10 mouse cellular contexts compared by ENCODE assay signal in the genomic region with DNA sequence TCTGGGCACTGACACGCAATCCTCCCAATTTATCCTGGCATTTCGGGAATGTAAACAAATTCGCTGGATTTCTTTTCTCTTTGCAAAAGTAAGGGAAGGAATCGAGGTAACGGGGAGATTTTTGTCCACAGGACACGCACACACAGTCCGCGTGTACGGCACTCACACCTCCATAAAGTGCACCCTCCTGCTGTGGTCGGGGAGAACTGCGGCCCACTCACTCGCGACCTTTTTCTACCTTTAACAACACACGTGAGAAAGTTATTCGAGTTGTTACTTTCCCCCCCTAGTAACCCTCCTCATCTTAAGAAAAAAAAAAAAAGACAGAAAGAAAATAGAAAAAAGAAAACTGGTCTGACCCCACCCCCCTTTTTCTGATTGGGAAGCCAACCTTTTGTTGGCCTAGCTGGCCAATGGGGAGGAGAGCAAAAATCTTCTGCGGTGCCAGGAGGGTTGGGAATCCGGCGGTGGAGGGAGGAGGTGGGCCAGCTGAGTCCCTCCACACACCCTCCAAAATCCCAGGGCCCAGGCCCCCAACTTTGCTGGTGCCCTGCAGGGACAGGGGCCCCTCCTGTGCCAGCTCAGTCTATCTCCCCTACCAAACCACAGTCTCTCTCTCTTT. TPM values are rescaled to one million over a fixed set of nuclear protein-coding genes. Genes with fewer than 3 reads are reported as not detected.
A peak's percentile ranks its signal among the peaks of the same experiment; 100 is the strongest.
DNase-seq lines count a peak whose midpoint lies in the region; ATAC-seq and TF ChIP-seq lines count a peak whose summit lies in the region.
"Had no signal": no experiment of that assay in that cellular context is flagged by ENCODE, and none has a peak within 500 bp of the region (broad histone marks: within the 10 kb centered on the region; RNA-seq: fewer than 3 reads in every experiment).

No protein-coding gene starts in this region.

- peaks cover 73% of the 10 kb centered on the region for H3K27me3 ChIP-seq in lung, embryonic 14.5 days (ENCODE audit: insufficient read depth, low read length)
- peaks cover 60% of the 10 kb centered on the region for H3K27me3 ChIP-seq in embryonic facial prominence, embryonic 12.5 days
- peaks cover 40% of the 10 kb centered on the region for H3K27me3 ChIP-seq in intestine, embryonic 16.5 days (replicated peaks; ENCODE audit: control insufficient read depth, insufficient read depth, low read length)
- peaks cover 64% of the 10 kb centered on the region for H3K27me3 ChIP-seq in neural tube, embryonic 12.5 days (replicated peaks)

- intact Hi-C loops in heart, postnatal 25 days (cut with DNase I) = no loop called here
- intact Hi-C loops in gastrocnemius, postnatal 14 days (cut with DNase I; ENCODE audit: low total_unique reads) = loop anchor here (10.0 kb wide), 1 partner anchor 47 kb away; a partner anchor contains a TSS

- peaks cover 9% of the 10 kb centered on the region; the same call in 1 of the 2 replicates for H3K36me3 ChIP-seq in lung, embryonic 14.5 days (ENCODE audit: insufficient read depth)
- H3K36me3 ChIP-seq in embryonic facial prominence, embryonic 12.5 days = peaks cover 8% of the 10 kb centered on the region
- H3K36me3 ChIP-seq in intestine, embryonic 16.5 days (ENCODE audit: control insufficient read depth, insufficient read depth, low read length) = peaks cover 6% of the 10 kb centered on the region
- peaks cover 11% of the 10 kb centered on the region; the same call in 1 of the 2 replicates for H3K36me3 ChIP-seq in neural tube, embryonic 12.5 days

- H3K4me2 ChIP-seq in lung, embryonic 14.5 days = peak overlapping the region; percentile 94
- peak overlapping the region; percentile 91 for H3K4me2 ChIP-seq in embryonic facial prominence, embryonic 12.5 days (replicated peaks)
- H3K4me2 ChIP-seq in intestine, embryonic 16.5 days (ENCODE audit: low read depth, low read length) = peak overlapping the region; percentile 97
- peak overlapping the region; percentile 83 for H3K4me2 ChIP-seq in neural tube, embryonic 12.5 days (replicated peaks)

- WGBS in lung, embryonic 14.5 days = 16% methylated on average over 18 of the region's 18 CpGs
- 2% methylated on average over 18 of the region's 18 CpGs for WGBS in embryonic facial prominence, embryonic 12.5 days
- 37% methylated on average over 18 of the region's 18 CpGs for WGBS in intestine, embryonic 16.5 days
- 3% methylated on average over 18 of the region's 18 CpGs for WGBS in neural tube, embryonic 12.5 days

- peak; percentile 43 for DNase-seq in lung, embryonic 14.5 days
- no peak for DNase-seq in lung, postnatal 25 days (ENCODE audit: low spot score)
- DNase-seq in T-cell, adult 2 months (ENCODE audit: low spot score) = no peak
- DNase-seq in heart, postnatal 25 days (ENCODE audit: low spot score) = no peak
- DNase-seq in gastrocnemius, postnatal 14 days = no peak

- no peak overlapping the region; the same call in 1 of the 2 replicates for H3K9ac ChIP-seq in lung, embryonic 14.5 days
- no peak overlapping the region for H3K9ac ChIP-seq in embryonic facial prominence, embryonic 12.5 days
- no peak overlapping the region; the same call in 1 of the 2 replicates for H3K9ac ChIP-seq in intestine, embryonic 16.5 days (ENCODE audit: low read depth, low read length)
- H3K9ac ChIP-seq in neural tube, embryonic 12.5 days = no peak overlapping the region

- ATAC-seq in lung, embryonic 14.5 days (ENCODE audit: insufficient read depth) = no peak
- ATAC-seq in embryonic facial prominence, embryonic 12.5 days (ENCODE audit: insufficient number of reproducible peaks, insufficient read depth, low FRiP score, low TSS enrichment) = no peak
- no peak for ATAC-seq in intestine, embryonic 16.5 days
- no peak for ATAC-seq in neural tube, embryonic 12.5 days (ENCODE audit: low FRiP score, low read depth)

- H3K27ac ChIP-seq in lung, embryonic 14.5 days (ENCODE audit: low read depth) = no peak overlapping the region
- H3K27ac ChIP-seq in embryonic facial prominence, embryonic 12.5 days = no peak overlapping the region
- no peak overlapping the region for H3K27ac ChIP-seq in intestine, embryonic 16.5 days (ENCODE audit: low read length)
- no peak overlapping the region for H3K27ac ChIP-seq in neural tube, embryonic 12.5 days

- no peak for TF ChIP-seq CTCF in lung, embryonic 14.5 days (IDR thresholded peaks at IDR 0.05; ENCODE audit: low read depth)

- peaks cover 20% of the 10 kb centered on the region for H3K4me1 ChIP-seq in lung, embryonic 14.5 days (ENCODE audit: insufficient read depth)
- H3K4me1 ChIP-seq in embryonic facial prominence, embryonic 12.5 days = peaks cover 68% of the 10 kb centered on the region
- peaks cover 48% of the 10 kb centered on the region for H3K4me1 ChIP-seq in intestine, embryonic 16.5 days (ENCODE audit: control insufficient read depth, insufficient read depth, low read length)
- peaks cover 79% of the 10 kb centered on the region for H3K4me1 ChIP-seq in neural tube, embryonic 12.5 days

- H3K9me3 ChIP-seq in lung, embryonic 14.5 days (ENCODE audit: low read depth, low read length) = no peaks in the 10 kb centered on the region
- H3K9me3 ChIP-seq in embryonic facial prominence, embryonic 12.5 days = no peaks in the 10 kb centered on the region
- no peaks in the 10 kb centered on the region for H3K9me3 ChIP-seq in intestine, embryonic 16.5 days (ENCODE audit: control insufficient read depth, low read length)
- no peaks in the 10 kb centered on the region for H3K9me3 ChIP-seq in neural tube, embryonic 12.5 days

- H3K4me3 ChIP-seq in lung, embryonic 14.5 days (ENCODE audit: low read depth, low read length) = peak overlapping the region; percentile 47
- peak overlapping the region; percentile 47 for H3K4me3 ChIP-seq in embryonic facial prominence, embryonic 12.5 days
- H3K4me3 ChIP-seq in intestine, embryonic 16.5 days (ENCODE audit: low read length) = peak overlapping the region; percentile 57
- peak overlapping the region; percentile 40 for H3K4me3 ChIP-seq in neural tube, embryonic 12.5 days

RNA-seq across cellular contexts. Expression of a gene that starts 2.9 kb away (rescaled TPM):
- polyA plus RNA-seq in lung, embryonic 14.5 days (2014; fragmentation: Nextera tagmentation; extraction: Ambion mirVana) = 8.5 and 8.8 TPM in 2 replicates
- polyA plus RNA-seq in embryonic facial prominence, embryonic 12.5 days (2016; fragmentation: Nextera tagmentation; extraction: Ambion mirVana) = 9.4 and 10.8 TPM in 2 replicates
- 8.1 and 8.5 TPM in 2 replicates for polyA plus RNA-seq in intestine, embryonic 16.5 days (2015; fragmentation: Nextera tagmentation; extraction: Ambion mirVana)
- 8.6 and 9.9 TPM in 2 replicates for polyA plus RNA-seq in neural tube, embryonic 12.5 days (2016; fragmentation: Nextera tagmentation; extraction: Ambion mirVana)
- total RNA-seq in heart, postnatal 25 days (2021) = 1 to 10 TPM; 4.4 to 7.6 TPM
- 1 to 10 TPM; 2.1 to 2.7 TPM for total RNA-seq in gastrocnemius, postnatal 14 days (2021)

RNA-seq across cellular contexts. Expression of a gene that starts 15.1 kb away (rescaled TPM):
- 35.6 and 43.4 TPM in 2 replicates for polyA plus RNA-seq in lung, embryonic 14.5 days (2014; fragmentation: Nextera tagmentation; extraction: Ambion mirVana)
- 103 and 105 TPM in 2 replicates for polyA plus RNA-seq in embryonic facial prominence, embryonic 12.5 days (2016; fragmentation: Nextera tagmentation; extraction: Ambion mirVana)
- 17.8 and 18.1 TPM in 2 replicates for polyA plus RNA-seq in intestine, embryonic 16.5 days (2015; fragmentation: Nextera tagmentation; extraction: Ambion mirVana)
- polyA plus RNA-seq in neural tube, embryonic 12.5 days (2016; fragmentation: Nextera tagmentation; extraction: Ambion mirVana) = 46.6 and 47.6 TPM in 2 replicates
- 1 to 10 TPM; 3.8 to 3.9 TPM for total RNA-seq in heart, postnatal 25 days (2021)
- total RNA-seq in gastrocnemius, postnatal 14 days (2021) = 1 to 10 TPM; 1.4 to 1.9 TPM

RNA-seq across cellular contexts. Expression of a gene that starts 48.1 kb away (rescaled TPM):
- 13.1 and 13.8 TPM in 2 replicates for polyA plus RNA-seq in lung, embryonic 14.5 days (2014; fragmentation: Nextera tagmentation; extraction: Ambion mirVana)
- 11.7 and 12.3 TPM in 2 replicates for polyA plus RNA-seq in embryonic facial prominence, embryonic 12.5 days (2016; fragmentation: Nextera tagmentation; extraction: Ambion mirVana)
- polyA plus RNA-seq in intestine, embryonic 16.5 days (2015; fragmentation: Nextera tagmentation; extraction: Ambion mirVana) = 9.3 and 10.0 TPM in 2 replicates
- 12.5 and 12.7 TPM in 2 replicates for polyA plus RNA-seq in neural tube, embryonic 12.5 days (2016; fragmentation: Nextera tagmentation; extraction: Ambion mirVana)
- total RNA-seq in heart, postnatal 25 days (2021) = 10 to 100 TPM; 14.0 to 14.8 TPM
- total RNA-seq in gastrocnemius, postnatal 14 days (2021) = 1 to 10 TPM; 4.7 to 5.9 TPM

RNA-seq across cellular contexts. Expression of a gene that starts 49.9 kb away (rescaled TPM):
- not detected in 2 replicates for polyA plus RNA-seq in lung, embryonic 14.5 days (2014; fragmentation: Nextera tagmentation; extraction: Ambion mirVana)
- not detected in 2 replicates for polyA plus RNA-seq in embryonic facial prominence, embryonic 12.5 days (2016; fragmentation: Nextera tagmentation; extraction: Ambion mirVana)
- 0.57 and 1.7 TPM in 2 replicates for polyA plus RNA-seq in intestine, embryonic 16.5 days (2015; fragmentation: Nextera tagmentation; extraction: Ambion mirVana)
- polyA plus RNA-seq in neural tube, embryonic 12.5 days (2016; fragmentation: Nextera tagmentation; extraction: Ambion mirVana) = not detected in 2 replicates
- not detected for total RNA-seq in heart, postnatal 25 days (2021)
- not detected for total RNA-seq in gastrocnemius, postnatal 14 days (2021)
- total RNA-seq: adrenal gland, postnatal 36 days; hematopoietic stem cell, adult 5-6 weeks had no signal
